In the genomic region with DNA sequence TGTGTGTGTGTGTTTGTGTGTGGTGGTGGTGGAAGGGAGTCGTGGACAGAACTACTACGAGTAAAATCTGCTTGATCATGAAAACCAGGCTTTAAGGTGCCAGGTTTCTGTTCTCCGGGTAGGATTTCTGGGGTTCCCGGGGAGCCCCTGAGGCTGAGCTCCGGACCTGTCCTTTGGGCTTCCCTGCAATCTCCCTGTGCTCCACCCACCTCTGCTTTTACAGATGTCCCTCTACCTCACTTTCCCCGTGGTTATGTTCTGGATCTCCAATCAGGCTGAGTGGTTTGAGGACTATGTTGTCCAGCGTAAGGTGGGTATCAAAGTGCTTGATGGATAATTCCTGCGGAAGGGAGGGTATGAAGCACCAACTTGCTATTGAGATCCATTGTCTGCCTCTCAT, we compare ENCODE assay signal across 7 mouse cellular contexts. TPM values are rescaled to one million over a fixed set of nuclear protein-coding genes. Genes with fewer than 3 reads are reported as not detected.
DNase-seq lines count a peak whose midpoint lies in the region; ATAC-seq and TF ChIP-seq lines count a peak whose summit lies in the region.

No protein-coding gene starts in this region.

- H3K4me1 ChIP-seq in lung, postnatal 0 days (ENCODE audit: insufficient read depth, low read depth, low read length) = peaks cover 9% of the 10 kb centered on the region; the same call in 1 of the 2 replicates
- peaks cover 23% of the 10 kb centered on the region for H3K4me1 ChIP-seq in forebrain, embryonic 12.5 days
- peaks cover 18% of the 10 kb centered on the region for H3K4me1 ChIP-seq in limb, embryonic 13.5 days
- H3K4me1 ChIP-seq in stomach, embryonic 15.5 days = peaks cover 15% of the 10 kb centered on the region

- TF ChIP-seq EP300 in lung, postnatal 0 days (IDR thresholded peaks at IDR 0.05) = no peak

- DNase-seq in lung, postnatal 0 days (ENCODE audit: low spot score) = no peak
- DNase-seq in lung, postnatal 4 days = no peak
- DNase-seq in left cerebral cortex, postnatal 4 days = no peak
- no peak for DNase-seq in thymus, postnatal 10 days (ENCODE audit: low spot score in 2 of 2)

- no peak overlapping the region for H3K27ac ChIP-seq in lung, postnatal 0 days (ENCODE audit: low read length)
- no peak overlapping the region for H3K27ac ChIP-seq in forebrain, embryonic 12.5 days
- H3K27ac ChIP-seq in limb, embryonic 13.5 days = no peak overlapping the region
- no peak overlapping the region for H3K27ac ChIP-seq in stomach, embryonic 15.5 days

- ATAC-seq in lung, postnatal 0 days = no peak
- no peak for ATAC-seq in forebrain, embryonic 12.5 days (ENCODE audit: low FRiP score)
- no peak for ATAC-seq in limb, embryonic 13.5 days (ENCODE audit: low FRiP score, low read depth)
- ATAC-seq in stomach, embryonic 15.5 days (ENCODE audit: insufficient read depth, low FRiP score, low read depth) = no peak

- no peaks in the 10 kb centered on the region; the same call in 1 of the 2 replicates for H3K36me3 ChIP-seq in lung, postnatal 0 days (ENCODE audit: insufficient read depth, low read length)
- H3K36me3 ChIP-seq in forebrain, embryonic 12.5 days (replicated peaks) = peaks cover 16% of the 10 kb centered on the region
- peaks cover 24% of the 10 kb centered on the region for H3K36me3 ChIP-seq in limb, embryonic 13.5 days
- H3K36me3 ChIP-seq in stomach, embryonic 15.5 days = peaks cover 6% of the 10 kb centered on the region; the same call in 1 of the 2 replicates

- H3K4me3 ChIP-seq in lung, postnatal 0 days (ENCODE audit: low read depth, low read length) = peak overlapping the region; percentile 68; the same call in 1 of the 2 replicates
- H3K4me3 ChIP-seq in forebrain, embryonic 12.5 days (replicated peaks) = peak overlapping the region; percentile 85
- H3K4me3 ChIP-seq in limb, embryonic 13.5 days = peak overlapping the region; percentile 92
- H3K4me3 ChIP-seq in stomach, embryonic 15.5 days (replicated peaks) = peak overlapping the region; percentile 81

- no peaks in the 10 kb centered on the region for H3K27me3 ChIP-seq in lung, postnatal 0 days (replicated peaks; ENCODE audit: insufficient read depth, low read length)
- H3K27me3 ChIP-seq in forebrain, embryonic 12.5 days = no peaks in the 10 kb centered on the region
- H3K27me3 ChIP-seq in limb, embryonic 13.5 days = no peaks in the 10 kb centered on the region
- no peaks in the 10 kb centered on the region for H3K27me3 ChIP-seq in stomach, embryonic 15.5 days (replicated peaks)

- intact Hi-C loops in left cerebral cortex, postnatal 4 days (cut with DNase I) = no loop called here

- H3K4me2 ChIP-seq in lung, postnatal 0 days (replicated peaks; ENCODE audit: low read depth, low read length) = peak overlapping the region; percentile 62
- H3K4me2 ChIP-seq in forebrain, embryonic 12.5 days = peak overlapping the region; percentile 61
- H3K4me2 ChIP-seq in limb, embryonic 13.5 days (replicated peaks) = peak overlapping the region; percentile 79
- H3K4me2 ChIP-seq in stomach, embryonic 15.5 days = peak overlapping the region; percentile 80

- H3K9ac ChIP-seq in lung, postnatal 0 days (replicated peaks; ENCODE audit: low read depth) = no peak overlapping the region
- H3K9ac ChIP-seq in forebrain, embryonic 12.5 days = peak overlapping the region; percentile 68
- peak overlapping the region; percentile 78 for H3K9ac ChIP-seq in limb, embryonic 13.5 days
- H3K9ac ChIP-seq in stomach, embryonic 15.5 days = no peak overlapping the region

- no peak for TF ChIP-seq CTCF in lung, postnatal 0 days (IDR thresholded peaks at IDR 0.05)

- WGBS in lung, postnatal 0 days = 68% methylated on average over 8 of the region's 8 CpGs
- 70% methylated on average over 8 of the region's 8 CpGs for WGBS in forebrain, embryonic 12.5 days
- WGBS in limb, embryonic 13.5 days = 69% methylated on average over 8 of the region's 8 CpGs
- 68% methylated on average over 8 of the region's 8 CpGs for WGBS in stomach, embryonic 15.5 days

- H3K9me3 ChIP-seq in lung, postnatal 0 days (ENCODE audit: low read length) = no peaks in the 10 kb centered on the region
- H3K9me3 ChIP-seq in forebrain, embryonic 12.5 days = no peaks in the 10 kb centered on the region
- H3K9me3 ChIP-seq in limb, embryonic 13.5 days = no peaks in the 10 kb centered on the region
- H3K9me3 ChIP-seq in stomach, embryonic 15.5 days = no peaks in the 10 kb centered on the region

RNA-seq across cellular contexts. Expression of gene Pet100, which starts 0.8 kb away (rescaled TPM):
- polyA plus RNA-seq in lung, postnatal 0 days (2015; fragmentation: Nextera tagmentation; extraction: Ambion mirVana) = 117 and 119 TPM in 2 replicates
- polyA plus RNA-seq in forebrain, embryonic 12.5 days (2016; fragmentation: Nextera tagmentation; extraction: Ambion mirVana) = 115 and 121 TPM in 2 replicates
- polyA plus RNA-seq in limb, embryonic 13.5 days (2015; fragmentation: Nextera tagmentation; extraction: Ambion mirVana) = 97.7 and 99.1 TPM in 2 replicates
- 85.1 and 98.6 TPM in 2 replicates for polyA plus RNA-seq in stomach, embryonic 15.5 days (2015; fragmentation: Nextera tagmentation; extraction: Ambion mirVana)
- 10 to 100 TPM; 60.0 to 63.3 TPM for total RNA-seq in left cerebral cortex, postnatal 4 days (2021)

RNA-seq across cellular contexts. Expression of gene Xab2, which starts 1.0 kb away (rescaled TPM):
- 34.2 and 37.3 TPM in 2 replicates for polyA plus RNA-seq in lung, postnatal 0 days (2015; fragmentation: Nextera tagmentation; extraction: Ambion mirVana)
- polyA plus RNA-seq in forebrain, embryonic 12.5 days (2016; fragmentation: Nextera tagmentation; extraction: Ambion mirVana) = 65.8 and 68.7 TPM in 2 replicates
- polyA plus RNA-seq in limb, embryonic 13.5 days (2015; fragmentation: Nextera tagmentation; extraction: Ambion mirVana) = 60.9 and 61.1 TPM in 2 replicates
- polyA plus RNA-seq in stomach, embryonic 15.5 days (2015; fragmentation: Nextera tagmentation; extraction: Ambion mirVana) = 48.9 and 49.2 TPM in 2 replicates
- total RNA-seq in left cerebral cortex, postnatal 4 days (2021) = 10 to 100 TPM; 38.5 to 38.8 TPM

RNA-seq across cellular contexts. Expression of gene Pcp2, which starts 3.2 kb away (rescaled TPM):
- polyA plus RNA-seq in lung, postnatal 0 days (2015; fragmentation: Nextera tagmentation; extraction: Ambion mirVana) = 0.08 TPM in 1 of 2 replicates, not detected in the other
- 0.43 TPM in 1 of 2 replicates, not detected in the other for polyA plus RNA-seq in forebrain, embryonic 12.5 days (2016; fragmentation: Nextera tagmentation; extraction: Ambion mirVana)
- polyA plus RNA-seq in limb, embryonic 13.5 days (2015; fragmentation: Nextera tagmentation; extraction: Ambion mirVana) = 0.33 TPM in 1 of 2 replicates, not detected in the other
- polyA plus RNA-seq in stomach, embryonic 15.5 days (2015; fragmentation: Nextera tagmentation; extraction: Ambion mirVana) = 0.17 TPM in 1 of 2 replicates, not detected in the other
- total RNA-seq in left cerebral cortex, postnatal 4 days (2021) = 1 to 10 TPM in 1 of 2 experiments, not detected in 1; 1.0 TPM

RNA-seq across cellular contexts. Expression of gene Stxbp2, which starts 8.6 kb away (rescaled TPM):
- polyA plus RNA-seq in lung, postnatal 0 days (2015; fragmentation: Nextera tagmentation; extraction: Ambion mirVana) = 87.1 and 94.2 TPM in 2 replicates
- 28.7 and 29.3 TPM in 2 replicates for polyA plus RNA-seq in forebrain, embryonic 12.5 days (2016; fragmentation: Nextera tagmentation; extraction: Ambion mirVana)
- polyA plus RNA-seq in limb, embryonic 13.5 days (2015; fragmentation: Nextera tagmentation; extraction: Ambion mirVana) = 27.1 TPM in 2 replicates
- 105 and 118 TPM in 2 replicates for polyA plus RNA-seq in stomach, embryonic 15.5 days (2015; fragmentation: Nextera tagmentation; extraction: Ambion mirVana)
- 10 to 100 TPM; 73.8 to 78.1 TPM for total RNA-seq in left cerebral cortex, postnatal 4 days (2021)

RNA-seq across cellular contexts. Expression of gene Retn, which starts 33.5 kb away (rescaled TPM):
- not detected in 2 replicates for polyA plus RNA-seq in lung, postnatal 0 days (2015; fragmentation: Nextera tagmentation; extraction: Ambion mirVana)
- polyA plus RNA-seq in forebrain, embryonic 12.5 days (2016; fragmentation: Nextera tagmentation; extraction: Ambion mirVana) = 0.32 and 0.46 TPM in 2 replicates
- 0.17 TPM in 1 of 2 replicates, not detected in the other for polyA plus RNA-seq in limb, embryonic 13.5 days (2015; fragmentation: Nextera tagmentation; extraction: Ambion mirVana)
- polyA plus RNA-seq in stomach, embryonic 15.5 days (2015; fragmentation: Nextera tagmentation; extraction: Ambion mirVana) = 0.15 TPM in 1 of 2 replicates, not detected in the other
- under 1 TPM; 0.76 to 0.91 TPM for total RNA-seq in left cerebral cortex, postnatal 4 days (2021)

Comparison
In these comparisons a context has a peak if more than half of its experiments do, and no peak if none do; other contexts are left out.
1. H3K9ac ChIP-seq: peak in forebrain, embryonic 12.5 days (single experiment) and limb, embryonic 13.5 days (single experiment); none in lung, postnatal 0 days (single experiment) and stomach, embryonic 15.5 days (single experiment).
2. Peak in every context shown above with its lines, with median percentiles within 50 percentile points of each other: H3K4me2 ChIP-seq and H3K4me3 ChIP-seq.